Mouse (Mus musculus) lung, adult 2 months (tissue): ENCODE data around the gene Dars2. TPM values are rescaled to one million over a fixed set of nuclear protein-coding genes. Genes with fewer than 3 reads are reported as not detected.

ENCODE experiments used
- DNase-seq: peaks from one replicate; pipeline ENCODE4 v3.0.0; 2022
- H3K4me1 ChIP-seq: fragments of 200-500 bp; 2 replicates; pipeline ENCODE4 v1.6.1; 2011; ENCODE audit warnings: low read length; ENCODE audit not compliant: control insufficient read depth, insufficient read depth
- H3K4me3 ChIP-seq: fragments of 200-500 bp; replicated peaks from 2 replicates; pipeline ENCODE3; 2011; ENCODE audit warnings: low read depth, mild to moderate bottlenecking, control low read depth, low read length; ENCODE audit errors: extremely low read depth
- CTCF ChIP-seq: fragments of 200-500 bp; IDR thresholded peaks from 2 replicates; pipeline ENCODE4 v1.5.1; 2011; ENCODE audit warnings: mild to moderate bottlenecking, low read length, control low read depth; ENCODE audit not compliant: insufficient read depth
- POLR2A ChIP-seq: fragments of 200-500 bp; IDR thresholded peaks from 2 replicates; pipeline ENCODE4 v1.6.1; 2011; ENCODE audit warnings: low read depth, mild to moderate bottlenecking, control low read depth, low read length, borderline replicate concordance; ENCODE audit errors: extremely low read depth
- WGBS: fragments of 180-500 bp; shearing (Covaris S2); methylation state at CpG from one replicate; pipeline ENCODE4 v1.1.7; 2018; 5-methylcytosine and 5-hydroxymethylcytosine counted together
- polyA plus RNA-seq: library from polyadenylated mRNA; depleted of rRNA; stranded (reverse); fragments of >200 nt; gene quantifications from 2 replicates; pipeline ENCODE4 v1.2.3, GENCODE M21; 2012

Dars2 gene
- polyA plus RNA-seq, 1 experiment = 10.6 TPM

GRCm38 (mm10) chr1:161057164-161057563 is 13.3 kb downstream of the Dars2 start:
- 94% methylated on average over 1 of the region's 1 CpGs for WGBS

DNA sequence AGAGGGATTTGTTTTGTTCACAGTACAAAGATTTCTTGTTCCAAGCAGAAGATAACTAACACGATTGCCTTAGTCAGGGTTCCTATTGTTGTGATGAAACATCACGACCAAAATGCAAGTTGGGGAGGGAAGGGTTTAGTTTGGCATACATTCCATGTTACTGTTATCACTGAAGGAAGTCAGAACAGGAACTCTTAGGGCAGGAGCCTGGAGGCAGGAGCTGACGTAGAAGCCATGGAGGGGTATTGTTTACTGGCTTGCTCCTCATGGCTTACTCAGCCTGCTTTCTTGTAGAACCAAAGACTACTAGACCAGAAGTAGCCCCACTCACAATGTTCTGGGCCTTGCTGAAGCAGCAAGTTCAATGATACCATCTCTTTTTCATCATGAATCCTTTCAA is 23.5 kb downstream of the Dars2 start:
- 59% methylated on average over 3 of the region's 3 CpGs for WGBS
- TF ChIP-seq CTCF (no peak), POLR2A (no peak)
- DNase-seq = no peak

More at GRCm38 (mm10) chr1:161057164-161057563, 13.3 kb downstream of the Dars2 start:
- no peaks in the 10 kb centered on the region for H3K4me1 ChIP-seq
- DNase-seq = no peak
- TF ChIP-seq POLR2A (no peak), CTCF (no peak)
- no peak overlapping the region for H3K4me3 ChIP-seq

DNA sequence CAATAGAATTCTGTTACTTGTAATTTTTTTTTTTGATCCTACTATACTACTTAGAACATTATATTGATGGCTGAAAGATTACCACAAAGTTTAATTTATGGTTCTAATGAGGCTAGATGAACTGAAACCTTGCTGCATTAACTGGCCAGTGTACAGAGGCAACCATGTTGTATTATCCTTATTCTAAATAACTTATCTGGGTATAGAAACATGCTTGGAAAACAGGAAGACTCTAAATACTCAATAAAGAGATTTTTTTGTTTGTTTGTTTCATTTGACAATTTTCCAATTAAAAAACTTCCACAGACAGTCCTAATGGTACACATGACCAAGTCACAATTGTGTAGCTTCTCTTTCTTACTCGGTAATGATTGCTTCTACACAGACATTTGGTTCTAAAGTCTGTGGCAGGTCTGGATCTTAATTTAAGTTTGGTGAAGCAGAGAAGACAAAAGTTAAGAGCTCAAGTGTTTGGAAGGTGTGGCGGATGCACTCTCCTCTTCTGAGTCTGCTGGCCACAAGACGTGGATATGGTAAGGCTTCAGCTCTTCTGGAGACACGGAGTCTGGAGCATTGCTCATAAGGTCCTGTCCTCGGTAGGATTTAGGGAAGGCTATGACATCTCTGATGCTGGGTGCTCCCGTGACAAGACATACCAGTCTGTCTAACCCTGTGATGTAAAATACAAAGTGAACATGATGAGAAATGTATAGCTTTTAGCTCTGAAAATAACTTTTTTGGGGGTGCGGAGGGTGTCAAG is 29.0 kb downstream of the Dars2 start:
- TF ChIP-seq POLR2A (no peak), CTCF (no peak)
- H3K4me1 ChIP-seq = peaks cover 4% of the 10 kb centered on the region
- H3K4me3 ChIP-seq = no peak overlapping the region
- WGBS = 89% methylated on average over 7 of the region's 7 CpGs
- no peak for DNase-seq

More for the DNA sequence above, 23.5 kb downstream of the Dars2 start:
- H3K4me3 ChIP-seq = no peak overlapping the region
- H3K4me1 ChIP-seq = no peaks in the 10 kb centered on the region

GRCm38 (mm10) chr1:161040855-161041254 is 29.6 kb downstream of the Dars2 start:
- DNase-seq = no peak
- TF ChIP-seq POLR2A (no peak), CTCF (no peak)
- H3K4me3 ChIP-seq = no peak overlapping the region
- H3K4me1 ChIP-seq = peaks cover 10% of the 10 kb centered on the region

DNA sequence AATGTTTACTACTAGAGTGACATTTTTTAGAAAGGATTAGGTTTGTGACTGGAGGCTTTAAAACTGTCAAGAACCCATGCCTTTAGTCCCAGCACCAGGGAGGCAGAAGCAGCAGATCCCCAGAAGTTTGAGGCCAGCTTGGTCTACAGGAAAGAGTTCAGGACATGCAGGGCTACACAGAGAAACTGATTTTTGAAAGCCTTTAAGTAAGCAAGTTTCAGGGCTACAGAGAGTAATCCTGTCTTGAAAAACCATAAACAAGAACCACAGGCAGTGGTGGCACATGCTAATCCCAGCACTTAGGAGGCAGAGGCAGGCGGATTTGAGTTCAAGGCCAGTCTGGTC is 30.1 kb downstream of the Dars2 start:
- TF ChIP-seq POLR2A (no peak), CTCF (no peak)
- WGBS = 53% methylated on average over 1 of the region's 1 CpGs

DNA sequence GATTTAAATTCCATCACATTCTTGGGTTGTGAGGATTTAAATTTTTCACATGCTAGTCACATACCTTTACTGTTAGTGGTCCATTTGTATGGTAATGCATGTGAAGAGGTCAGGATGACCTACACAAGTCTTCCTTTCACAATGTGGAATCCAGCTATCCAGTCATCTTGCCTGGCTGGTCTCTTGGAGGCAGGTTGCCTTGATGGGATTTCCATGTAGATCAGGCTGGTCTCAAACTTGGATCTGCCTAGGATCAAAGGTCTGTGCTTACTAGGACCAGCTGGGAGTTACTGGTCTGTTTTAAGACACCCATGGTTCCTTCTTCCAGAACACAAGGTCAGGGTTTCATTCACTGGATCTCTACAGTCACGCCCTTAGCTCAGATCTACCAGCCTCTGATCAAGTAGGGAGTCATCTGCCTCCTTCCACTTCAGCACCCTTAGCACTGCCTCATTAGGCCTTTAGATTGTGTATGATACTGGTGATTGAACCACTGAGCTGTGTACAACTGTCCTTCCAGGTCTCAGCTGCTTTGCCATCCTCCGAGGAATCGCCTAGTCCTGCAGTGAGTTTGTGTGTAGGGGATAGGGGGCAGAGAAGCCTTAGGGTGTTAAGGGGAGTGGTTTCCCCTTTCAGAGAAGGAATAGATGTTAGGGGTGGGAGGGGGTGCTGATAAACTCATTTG is 30.6 kb downstream of the Dars2 start:
- TF ChIP-seq POLR2A = no peak
- TF ChIP-seq CTCF = no peak
- DNase-seq = no peak
- Histone ChIP-seq H3K4me1 (peaks cover 13% of the 10 kb centered on the region), H3K4me3 (no peak overlapping the region)
- 50% methylated on average over 3 of the region's 3 CpGs for WGBS

More for the DNA sequence above, 30.1 kb downstream of the Dars2 start:
- H3K4me1 ChIP-seq = peaks cover 13% of the 10 kb centered on the region
- DNase-seq = no peak
- no peak overlapping the region for H3K4me3 ChIP-seq

- Histone ChIP-seq H3K4me3 (no peak overlapping the region), H3K4me1 (peaks cover 13% of the 10 kb centered on the region)
- WGBS = 47% methylated on average over 3 of the region's 3 CpGs
- TF ChIP-seq POLR2A = no peak
- no peak for TF ChIP-seq CTCF
- no peak for DNase-seq
Measured at GRCm38 (mm10) chr1:161038968-161039721, 31.3 kb downstream of the Dars2 start.

DNA sequence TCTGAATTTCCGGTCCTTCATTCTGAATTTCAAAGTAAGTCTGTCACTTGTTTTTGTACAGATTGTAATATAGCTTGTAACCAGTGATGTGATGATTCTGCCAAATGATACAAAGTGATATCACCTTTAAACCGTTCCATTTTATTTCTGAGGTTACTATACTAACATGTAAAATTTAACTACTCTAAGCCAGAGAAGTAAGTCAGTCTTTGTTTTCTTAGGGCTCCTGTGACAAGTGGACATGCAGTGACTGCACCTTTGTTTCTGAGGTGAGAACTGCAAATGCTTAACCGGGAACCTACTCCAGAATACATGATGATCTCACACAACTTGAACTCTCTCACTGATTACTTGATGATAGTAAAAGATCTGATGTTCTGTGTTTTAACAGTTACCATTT is 32.5 kb downstream of the Dars2 start:
- no peak for DNase-seq
- no peak for TF ChIP-seq CTCF
- no peak for TF ChIP-seq POLR2A
- Histone ChIP-seq H3K4me1 (peaks cover 13% of the 10 kb centered on the region), H3K4me3 (no peak overlapping the region)
- WGBS = 41% methylated on average over 3 of the region's 3 CpGs

GRCm38 (mm10) chr1:161037599-161037998 is 32.9 kb downstream of the Dars2 start:
- no peak for DNase-seq
- WGBS = 24% methylated on average over 3 of the region's 3 CpGs
- H3K4me3 ChIP-seq = no peak overlapping the region
- H3K4me1 ChIP-seq = peaks cover 13% of the 10 kb centered on the region
- TF ChIP-seq POLR2A = no peak
- TF ChIP-seq CTCF = no peak
